Mouse (Mus musculus) WW6 (cell line): Measurements from ENCODE around the gene Erg.

ENCODE experiments used
- DNase-seq: peaks from one replicate; pipeline ENCODE4 v3.0.0-alpha.2; 2013; ENCODE audit warnings: low read depth, low spot score

The Erg gene

GRCm38 (mm10) chr16:95487606-95488351, 98.6 kb downstream of the Erg start:
- DNase-seq = no peak

DNA sequence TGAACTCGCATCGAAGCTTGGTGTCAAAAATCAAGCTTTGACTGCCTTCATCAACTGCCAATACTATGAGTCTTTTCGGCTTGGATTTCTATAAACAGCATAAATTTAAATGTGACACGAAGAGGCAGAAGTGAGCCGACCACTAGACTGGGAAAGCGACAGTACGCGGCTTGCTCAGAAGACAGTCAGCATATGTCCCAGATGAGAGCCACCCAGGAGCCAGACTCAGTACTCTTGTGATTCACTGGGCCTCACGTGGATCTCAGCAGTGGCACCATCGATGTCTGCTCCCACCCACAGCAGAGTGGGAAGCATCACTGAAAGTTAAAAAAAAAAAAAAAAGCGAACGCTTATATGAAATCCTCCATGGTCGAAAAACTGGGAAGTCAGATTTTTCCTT, 105.2 kb downstream of the Erg start:
- DNase-seq = no peak

DNA sequence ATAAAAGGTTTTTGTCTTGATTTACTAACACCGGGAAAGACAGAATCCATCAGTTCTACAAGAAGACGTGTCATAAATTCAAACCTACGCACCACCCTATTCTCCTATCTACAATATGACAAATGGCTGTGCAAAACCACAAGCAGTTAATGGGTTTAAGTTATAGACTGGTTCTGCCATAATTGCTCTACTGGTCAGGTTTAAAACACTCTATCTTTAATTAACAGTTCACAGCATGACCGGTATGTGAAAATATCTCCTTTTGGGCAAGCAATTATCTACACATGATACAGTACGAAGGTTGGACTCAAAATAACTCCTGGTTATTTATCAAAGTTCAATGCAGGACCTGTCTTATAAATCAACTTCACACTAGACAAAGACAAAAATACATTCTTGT, 107.8 kb downstream of the Erg start:
- DNase-seq = no peak

DNA sequence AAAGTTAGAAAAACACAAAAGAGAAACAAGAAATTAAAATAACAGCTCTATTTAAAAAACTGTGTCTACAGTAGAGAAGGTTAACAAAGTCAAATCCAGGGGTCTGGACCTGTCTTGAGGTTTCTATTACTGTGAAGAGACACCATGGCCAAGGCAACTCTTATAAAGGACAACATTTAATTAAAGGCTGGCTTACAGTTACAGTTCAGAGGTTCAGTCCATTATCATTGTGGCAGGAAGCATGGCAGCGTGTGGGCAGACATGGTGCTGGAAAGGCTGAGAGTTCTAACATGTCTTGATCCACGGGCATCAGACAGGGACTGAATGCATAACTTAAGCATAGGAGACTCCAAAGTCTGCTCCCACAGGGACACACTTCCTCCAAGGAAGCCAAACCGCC, 111.4 kb downstream of the Erg start:
- no peak for DNase-seq

GRCm38 (mm10) chr16:95473946-95474345, 112.4 kb downstream of the Erg start:
- DNase-seq = no peak

GRCm38 (mm10) chr16:95472771-95473170, 113.6 kb downstream of the Erg start:
- no peak for DNase-seq

DNA sequence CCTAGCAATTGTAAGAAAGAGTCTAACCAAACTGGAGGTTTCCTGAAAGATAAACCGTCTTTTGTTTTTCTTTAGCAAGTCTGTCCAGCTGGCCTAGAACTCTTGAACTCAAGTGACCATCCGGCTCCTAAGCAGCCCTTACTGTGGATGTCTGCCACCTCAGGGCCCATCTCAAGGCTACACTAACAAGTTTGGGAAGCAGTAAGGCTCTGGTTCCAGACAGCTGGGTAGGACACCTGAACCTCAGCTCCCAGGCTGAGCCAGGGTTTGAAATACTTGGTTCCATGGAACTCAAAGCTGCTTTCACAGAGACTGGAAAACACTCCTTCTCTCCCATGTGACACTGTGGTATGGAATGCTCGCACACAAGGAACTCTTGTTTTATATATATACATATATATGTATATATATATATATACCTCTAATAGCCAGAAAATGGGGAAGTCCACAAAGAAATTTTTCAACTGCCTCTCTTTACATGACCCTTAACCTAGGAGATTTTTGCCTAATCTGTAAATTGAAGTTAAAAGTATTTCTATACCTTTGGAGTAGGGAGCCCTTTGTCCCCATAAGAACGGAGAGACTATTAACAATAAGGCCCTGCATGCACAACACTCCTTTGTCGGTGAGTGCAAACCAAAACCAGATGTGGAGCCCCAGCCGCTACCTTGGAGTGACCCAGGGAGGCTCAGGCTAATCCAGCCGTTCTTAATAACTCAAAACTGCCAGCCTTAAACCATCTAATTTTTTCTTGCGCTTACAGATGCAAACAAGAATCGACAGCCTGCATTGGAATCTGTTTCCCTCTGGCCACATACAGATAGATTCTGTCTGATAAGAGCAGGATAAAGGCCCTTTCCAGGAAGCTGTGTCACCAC, 116.9 kb downstream of the Erg start:
- no peak for DNase-seq

DNA sequence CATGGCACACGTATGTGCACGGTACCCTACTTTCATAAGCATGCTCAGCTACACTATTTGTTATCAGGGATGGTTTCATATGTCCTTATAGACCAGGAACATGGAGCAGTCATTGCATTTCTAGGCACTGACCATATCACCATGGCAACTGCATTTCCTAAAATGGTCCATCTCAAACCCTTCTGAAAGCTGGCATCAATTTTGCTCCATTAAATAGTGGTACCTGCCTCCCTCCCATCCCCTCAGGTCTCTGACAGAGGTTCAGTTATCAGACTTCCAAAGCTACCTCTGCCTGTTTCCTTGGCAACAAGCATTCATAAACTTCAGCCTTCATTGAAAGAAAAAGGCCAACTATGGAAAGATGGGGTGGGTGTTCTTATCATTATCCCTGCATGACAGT, 118.5 kb downstream of the Erg start:
- DNase-seq = no peak

- DNase-seq = peak; percentile 3
Measured at GRCm38 (mm10) chr16:95466548-95466947, 119.8 kb downstream of the Erg start.

- DNase-seq = no peak
Measured at GRCm38 (mm10) chr16:95464609-95465008, 121.8 kb downstream of the Erg start.

DNA sequence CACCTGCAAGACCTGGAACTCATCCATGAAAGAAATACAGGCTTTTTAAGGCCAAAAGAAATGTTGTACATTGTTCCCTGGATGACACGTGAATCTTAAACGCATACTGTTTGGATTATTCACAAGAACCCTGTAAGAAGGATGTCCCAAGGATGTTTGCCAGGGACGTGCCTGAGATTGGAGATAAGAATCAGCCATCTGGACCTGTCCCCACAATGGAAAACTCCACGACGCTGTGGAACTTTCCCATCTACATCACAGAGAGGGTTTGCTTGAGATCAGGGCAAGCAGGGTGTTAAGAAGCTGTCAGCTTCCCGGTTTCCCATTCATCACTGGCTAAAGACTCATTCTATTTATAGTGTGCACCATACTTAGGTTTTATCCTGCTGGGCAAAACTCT, 122.6 kb downstream of the Erg start:
- no peak for DNase-seq

GRCm38 (mm10) chr16:95461941-95462340, 124.5 kb downstream of the Erg start:
- no peak for DNase-seq

- DNase-seq = no peak
Measured at GRCm38 (mm10) chr16:95460336-95460735, 126.1 kb downstream of the Erg start.

DNA sequence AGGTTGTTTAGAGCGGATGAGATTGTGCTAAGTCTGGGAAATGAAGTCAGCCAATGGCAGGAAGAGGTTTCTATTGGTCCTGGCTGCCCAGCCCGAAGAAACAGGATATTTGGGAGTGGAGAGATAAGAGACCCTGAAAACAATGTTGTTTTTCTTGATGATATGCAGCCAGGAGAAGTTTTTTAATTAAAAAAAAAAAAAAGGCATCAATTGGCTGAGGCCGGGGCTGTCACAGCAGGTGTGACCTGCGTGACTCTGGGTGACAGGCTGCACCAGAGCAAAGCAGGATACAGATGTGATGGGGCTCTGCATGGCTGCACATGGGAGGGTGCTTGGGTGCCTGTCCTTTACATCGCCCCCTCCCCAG, 127.1 kb downstream of the Erg start:
- DNase-seq = no peak

DNA sequence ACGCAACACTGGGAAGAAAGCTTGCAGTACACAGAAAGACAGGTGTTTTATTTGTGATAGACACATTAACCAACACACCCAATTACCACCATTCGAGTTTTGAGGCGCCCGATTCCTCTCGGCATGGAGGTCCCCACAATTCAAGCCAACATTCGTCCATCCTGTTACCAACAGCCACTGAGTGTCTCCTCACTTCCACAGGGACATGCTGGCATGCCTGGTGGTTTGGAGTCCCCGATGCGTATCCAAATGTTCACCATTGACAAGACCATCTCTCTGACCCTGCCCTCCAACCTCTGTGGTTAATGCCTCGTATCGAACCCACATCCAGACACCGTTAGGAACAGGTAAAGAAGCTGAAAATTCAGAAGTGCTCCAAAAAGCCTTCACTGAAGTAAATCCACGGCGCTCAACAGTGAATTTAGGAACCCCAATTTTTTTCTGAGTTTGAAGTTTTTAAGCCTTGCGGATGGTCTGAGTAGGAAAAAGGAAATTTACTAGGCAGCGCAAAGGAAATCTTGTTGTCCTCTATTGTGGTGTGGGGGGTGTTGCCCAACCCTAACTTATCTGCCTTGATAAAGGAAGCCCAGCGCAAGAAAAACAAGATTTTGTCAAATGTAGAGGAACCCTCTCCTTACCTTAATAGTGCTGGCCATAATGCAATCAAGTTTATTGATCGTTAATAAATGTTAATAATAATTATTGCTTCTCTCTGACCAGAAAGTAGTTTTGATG, 127.6 kb downstream of the Erg start:
- DNase-seq = no peak

DNA sequence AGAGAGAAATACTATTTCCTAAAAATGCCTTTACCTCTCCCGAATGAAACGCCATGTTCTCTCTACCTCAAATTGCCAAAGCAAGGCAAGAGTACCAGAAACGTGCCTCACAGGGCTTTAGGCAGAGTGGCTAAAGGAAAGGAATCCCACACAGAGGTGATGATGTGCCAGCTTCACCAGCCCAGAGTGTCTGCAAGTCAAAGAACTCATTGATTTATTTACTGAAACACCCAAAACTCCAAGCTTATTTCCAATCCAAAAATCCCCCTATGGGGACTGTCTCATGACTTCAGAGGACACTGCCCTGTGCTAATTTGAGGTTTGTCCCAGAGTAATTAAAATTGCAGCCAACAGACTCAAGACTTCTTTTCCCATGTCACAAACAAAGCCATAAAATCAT, 129.4 kb downstream of the Erg start:
- no peak for DNase-seq

DNA sequence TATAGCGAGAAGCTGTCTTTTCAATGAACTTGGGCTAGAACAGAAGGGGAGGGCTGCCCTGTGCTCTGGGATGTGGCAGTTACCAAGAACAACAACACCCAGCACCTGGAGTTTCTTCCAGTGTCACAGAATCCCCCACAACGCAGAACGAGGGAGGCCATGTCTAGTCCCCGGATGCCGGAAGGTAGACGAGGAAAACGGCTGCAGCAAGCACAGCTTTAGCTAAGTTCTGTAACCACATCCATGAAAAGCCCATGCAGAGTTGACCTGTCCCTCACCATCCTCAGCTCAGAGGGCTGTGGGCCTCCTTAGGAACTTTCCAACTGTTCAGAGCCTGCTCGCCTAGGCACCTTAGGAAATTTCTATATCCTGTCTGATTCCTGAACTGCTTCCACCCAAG, 130.5 kb downstream of the Erg start:
- no peak for DNase-seq

DNA sequence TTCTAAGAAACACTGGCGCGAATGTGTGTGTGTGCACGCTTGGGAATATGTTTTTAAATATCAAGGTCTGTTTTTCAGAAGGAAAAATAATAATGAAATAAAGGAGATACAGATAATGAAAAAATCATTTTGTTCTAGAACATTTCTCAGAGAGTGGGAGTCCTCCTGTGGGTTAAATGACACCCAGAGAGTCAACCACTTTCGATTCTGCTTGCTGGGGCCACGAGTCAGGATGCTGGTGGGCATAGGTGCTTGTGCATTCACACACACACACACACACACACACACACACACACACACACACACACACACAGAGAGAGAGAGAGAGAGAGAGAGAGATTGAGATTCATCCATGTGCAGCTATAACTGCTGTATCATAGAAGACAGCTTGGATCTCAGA, 130.9 kb downstream of the Erg start:
- DNase-seq = no peak

- DNase-seq = no peak
Measured at GRCm38 (mm10) chr16:95452411-95452810, 134.0 kb downstream of the Erg start.

GRCm38 (mm10) chr16:95449361-95449725, 137.1 kb downstream of the Erg start:
- DNase-seq = no peak

DNA sequence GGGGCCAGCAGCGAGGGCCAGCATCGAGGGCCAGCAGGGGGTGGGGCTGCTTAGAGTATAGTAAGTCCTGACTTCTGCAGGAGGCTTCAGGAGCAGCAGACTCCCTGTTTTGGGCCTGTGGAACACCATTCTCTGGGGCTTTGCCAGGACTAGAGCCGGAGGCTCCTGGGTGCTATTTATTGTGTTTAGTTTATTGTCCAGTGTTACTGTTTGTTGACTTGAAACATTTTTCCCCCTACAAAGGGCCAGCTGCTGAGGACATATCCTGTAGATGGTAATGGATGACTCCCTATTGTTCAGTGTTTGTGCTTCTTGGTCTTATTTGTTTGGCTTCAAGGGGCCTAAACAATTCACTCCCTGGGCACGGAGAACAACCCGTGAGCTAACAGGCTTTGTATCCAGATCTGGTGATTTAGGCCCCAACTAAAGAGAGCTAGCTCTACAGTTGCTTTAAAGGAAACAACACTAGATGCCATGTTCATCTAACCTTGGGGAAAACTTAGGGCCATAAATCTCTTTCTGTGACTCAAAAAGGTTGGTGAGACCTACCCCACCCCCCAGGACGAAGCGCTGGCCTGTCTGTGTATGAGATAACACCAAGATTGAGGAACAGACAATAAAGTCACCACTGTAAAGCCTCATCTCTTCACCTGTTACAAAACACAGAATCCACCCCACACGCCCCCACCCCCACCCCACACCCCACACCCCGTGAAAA, 137.6 kb downstream of the Erg start:
- DNase-seq = no peak

GRCm38 (mm10) chr16:95447896-95448295, 138.5 kb downstream of the Erg start:
- DNase-seq = no peak
